Mouse (Mus musculus) CH12.LX (cell line): ENCODE data around the gene Sipa1l3.

Experiments used
- CHD1 ChIP-seq: IDR thresholded peaks from 2 replicates; pipeline ENCODE4 v1.6.1; 2012; ENCODE audit warnings: low read depth, low read length, improper control_type of control experiment, inconsistent platforms
- CHD2 ChIP-seq: IDR thresholded peaks from 2 replicates; pipeline ENCODE4 v1.6.1; 2011; ENCODE audit warnings: low read length, improper control_type of control experiment
- CTCF ChIP-seq, 2 experiments: IDR thresholded peaks in 1 of 2; conservative IDR thresholded peaks in 1 of 2; 2 replicates each; pipeline ENCODE4 v1.5.1; 2011 to 2012; ENCODE audit warnings: low read depth in 2 of 2, low read length in 2 of 2, improper control_type of control experiment in 1 of 2, inconsistent platforms in 1 of 2, mild to moderate bottlenecking in 1 of 2, moderate library complexity in 1 of 2
- ELF1 ChIP-seq: IDR thresholded peaks from 2 replicates; pipeline ENCODE4 v1.6.1; 2014; ENCODE audit warnings: low read depth, mild to moderate bottlenecking, inconsistent platforms, low read length, improper control_type of control experiment
- EP300 ChIP-seq: IDR thresholded peaks from 2 replicates; pipeline ENCODE4 v1.6.1; 2011; ENCODE audit warnings: low read length, improper control_type of control experiment
- MAX ChIP-seq: IDR thresholded peaks from 2 replicates; pipeline ENCODE4 v1.6.1; 2011; ENCODE audit warnings: low read length, improper control_type of control experiment
- MAZ ChIP-seq: IDR thresholded peaks from 2 replicates; pipeline ENCODE4 v1.6.1; 2012; ENCODE audit warnings: low read depth, mild to moderate bottlenecking, inconsistent platforms, low read length, improper control_type of control experiment, moderate library complexity
- POLR2A ChIP-seq: IDR thresholded peaks from 2 replicates; pipeline ENCODE4 v1.6.1; 2011; ENCODE audit warnings: low read depth, mild to moderate bottlenecking, improper control_type of control experiment, low read length
- RCOR1 ChIP-seq: conservative IDR thresholded peaks from 2 replicates; pipeline ENCODE4 v1.6.1; 2012; ENCODE audit warnings: low read depth, mild to moderate bottlenecking, inconsistent platforms, low read length, improper control_type of control experiment
- SIN3A ChIP-seq: IDR thresholded peaks from 2 replicates; pipeline ENCODE4 v1.6.1; 2012; ENCODE audit warnings: low read length, improper control_type of control experiment, inconsistent platforms
- TCF12 ChIP-seq: IDR thresholded peaks from 2 replicates; pipeline ENCODE4 v1.6.1; 2014; ENCODE audit warnings: low read depth, mild to moderate bottlenecking, inconsistent platforms, low read length, improper control_type of control experiment
- ZC3H11A ChIP-seq: IDR thresholded peaks from 2 replicates; pipeline ENCODE4 v1.6.1; 2012; ENCODE audit warnings: low read depth, mild to moderate bottlenecking, inconsistent platforms, low read length, improper control_type of control experiment
- ZNF384 ChIP-seq: IDR thresholded peaks from 2 replicates; pipeline ENCODE4 v1.6.1; 2012; ENCODE audit warnings: low read depth, low read length, improper control_type of control experiment, inconsistent platforms

DNA sequence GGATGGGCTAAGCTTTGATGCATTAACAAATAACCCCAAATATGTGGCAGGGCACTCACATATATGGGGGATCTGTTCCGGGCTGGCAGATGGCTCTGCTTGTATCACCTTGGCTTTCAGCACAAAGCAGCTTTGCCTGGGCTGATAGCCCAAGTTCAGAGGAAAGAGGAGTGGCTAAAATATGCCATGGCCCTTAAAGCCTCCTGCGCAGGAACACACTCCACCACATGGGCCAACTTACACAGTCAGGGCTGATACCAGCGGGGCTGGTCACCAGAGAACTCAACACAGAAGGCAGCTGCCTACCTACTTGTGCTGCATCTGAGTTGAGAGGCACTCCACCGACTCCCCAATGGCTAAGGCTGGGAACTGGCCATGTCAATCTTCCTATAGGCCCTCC, 111.6 kb downstream of the Sipa1l3 start:
- TF ChIP-seq EP300 = no peak
- TF ChIP-seq SIN3A = no peak
- no peak for TF ChIP-seq CHD2
- no peak for TF ChIP-seq POLR2A
- TF ChIP-seq MAZ = no peak
- no peak for TF ChIP-seq RCOR1
- TF ChIP-seq ZNF384 = no peak
- no peak for TF ChIP-seq CHD1
- TF ChIP-seq CTCF (conservative IDR thresholded peaks at IDR 0.05 in 1 of 2, IDR thresholded peaks at IDR 0.05 in 1 of 2; ENCODE audit: low read depth in 2 of 2, low read length in 2 of 2) = no peak
- no peak for TF ChIP-seq TCF12
- no peak for TF ChIP-seq ZC3H11A
- TF ChIP-seq MAX = no peak
- no peak for TF ChIP-seq ELF1
